Mouse (Mus musculus) MN1 (cell line): ENCODE measurements at regions not wholly inside any gene's neighbourhood (a gene's known extent, or its start where the extent isn't known, plus 50 kb on each side); places are given as distances from the start of the nearest gene placed in this dataset.

Experiments
- DNase-seq: peaks from one replicate; pipeline ENCODE4 v3.0.0-alpha.2; 2016; ENCODE audit warnings: low spot score

- no peak for DNase-seq
These were observed 1711.7 kb downstream of the Pla2g4a start for GRCm38 (mm10) chr1:148249376-148249775.

GRCm38 (mm10) chr1:148246661-148247060, 1714.4 kb downstream of the Pla2g4a start:
- no peak for DNase-seq

- peak; percentile 87 for DNase-seq
These were observed 1732.8 kb downstream of the Brinp3 start for GRCm38 (mm10) chr1:148227396-148227795.
